Mouse (Mus musculus) liver, embryonic 11.5 days (tissue): Measurements from ENCODE around the gene Adcy1. TPM values are rescaled to one million over a fixed set of nuclear protein-coding genes. Genes with fewer than 3 reads are reported as not detected.

Source experiments
- ATAC-seq: fragments of 200-750 bp; cut with Nextera tagmentation; replicated peaks from 2 replicates; pipeline ENCODE4 v1.8.0; 2017; ENCODE audit warnings: moderate number of reproducible peaks, mild to moderate bottlenecking, moderate TSS enrichment, moderate library complexity; ENCODE audit not compliant: low FRiP score
- DNase-seq: peaks from one replicate; pipeline ENCODE4 v3.0.0-alpha.2; 2017; ENCODE audit warnings: low spot score
- H3K27ac ChIP-seq: fragments of 300-500 bp; sonication (generic); 2 replicates; pipeline ENCODE4 v1.5.1; 2014; ENCODE audit warnings: mild to moderate bottlenecking, low read depth, low read length, control low read depth
- H3K27me3 ChIP-seq: fragments of 300-500 bp; sonication (generic); replicated peaks from 2 replicates; pipeline ENCODE4 v1.6.1; 2014; ENCODE audit warnings: low read length, mixed read lengths; ENCODE audit not compliant: control insufficient read depth, insufficient read depth
- H3K36me3 ChIP-seq: fragments of 300-500 bp; sonication (generic); 2 replicates; pipeline ENCODE4 v1.6.1; 2014; ENCODE audit warnings: mild to moderate bottlenecking, low read length, moderate library complexity, mixed read lengths; ENCODE audit not compliant: control insufficient read depth, insufficient read depth
- H3K4me1 ChIP-seq: fragments of 300-500 bp; sonication (generic); replicated peaks from 2 replicates; pipeline ENCODE4 v1.6.1; 2014; ENCODE audit warnings: low read length, mixed read lengths; ENCODE audit not compliant: control insufficient read depth, insufficient read depth
- H3K4me2 ChIP-seq: fragments of 300-500 bp; sonication (generic); 2 replicates; pipeline ENCODE4 v1.6.1; 2014; ENCODE audit warnings: mild to moderate bottlenecking, control low read depth, moderate library complexity
- H3K4me3 ChIP-seq: fragments of 300-500 bp; sonication (generic); 2 replicates; pipeline ENCODE4 v1.5.1; 2014; ENCODE audit warnings: low read depth, low read length, control low read depth
- H3K9ac ChIP-seq: fragments of 300-500 bp; sonication (generic); 2 replicates; pipeline ENCODE4 v1.6.1; 2014; ENCODE audit warnings: low read depth, low read length, control low read depth
- H3K9me3 ChIP-seq: fragments of 300-500 bp; sonication (generic); 2 replicates; pipeline ENCODE4 v1.6.1; 2016; ENCODE audit warnings: low read length, inconsistent platforms, mixed read lengths; ENCODE audit not compliant: control insufficient read depth
- WGBS: fragments of 180-500 bp; shearing (Covaris S2); extraction: QIAGEN DNeasy Blood & Tissue Kit; methylation state at CpG from one replicate; pipeline ENCODE4 v1.1.7; 2014; 5-methylcytosine and 5-hydroxymethylcytosine counted together
- polyA plus RNA-seq: library from polyadenylated mRNA; unstranded; fragments of >200 nt; fragmentation: Nextera tagmentation; extraction: Ambion mirVana; gene quantifications from 2 replicates; pipeline ENCODE4 v1.2.1, GENCODE M21; 2014

The Adcy1 gene
- polyA plus RNA-seq, 1 experiment from 2014 or later: 0.99 TPM

DNA sequence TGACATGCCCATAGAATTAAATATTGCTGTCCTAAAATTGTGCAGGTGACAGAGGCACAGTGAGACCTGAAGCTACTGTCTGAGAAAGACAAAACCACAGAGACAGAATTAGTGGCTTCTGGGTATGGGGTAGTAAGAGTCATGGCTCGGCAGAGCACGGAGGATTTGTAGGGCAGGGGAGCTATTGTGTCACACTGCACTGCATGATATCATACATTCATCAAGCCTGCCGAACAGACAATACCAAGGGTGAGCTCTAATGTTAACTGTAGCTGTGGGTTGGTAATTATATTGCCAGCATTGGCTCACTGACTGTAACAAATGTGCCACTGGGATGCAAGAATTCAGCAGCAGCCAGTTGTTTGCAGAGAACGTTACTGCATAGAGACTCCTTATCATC, 101.1 kb downstream of the Adcy1 start:
- ATAC-seq: no peak
- H3K27ac ChIP-seq: no peak overlapping the region
- H3K4me1 ChIP-seq: peaks cover 4% of the 10 kb centered on the region; the same call in 1 of the 2 replicates
- no peaks in the 10 kb centered on the region for H3K27me3 ChIP-seq
- H3K4me3 ChIP-seq: no peak overlapping the region
- no peak overlapping the region for H3K9ac ChIP-seq
- H3K9me3 ChIP-seq: no peaks in the 10 kb centered on the region
- no peaks in the 10 kb centered on the region for H3K36me3 ChIP-seq
- WGBS: 78% methylated on average over 4 of the region's 4 CpGs
- no peak for DNase-seq
- no peak overlapping the region for H3K4me2 ChIP-seq

DNA sequence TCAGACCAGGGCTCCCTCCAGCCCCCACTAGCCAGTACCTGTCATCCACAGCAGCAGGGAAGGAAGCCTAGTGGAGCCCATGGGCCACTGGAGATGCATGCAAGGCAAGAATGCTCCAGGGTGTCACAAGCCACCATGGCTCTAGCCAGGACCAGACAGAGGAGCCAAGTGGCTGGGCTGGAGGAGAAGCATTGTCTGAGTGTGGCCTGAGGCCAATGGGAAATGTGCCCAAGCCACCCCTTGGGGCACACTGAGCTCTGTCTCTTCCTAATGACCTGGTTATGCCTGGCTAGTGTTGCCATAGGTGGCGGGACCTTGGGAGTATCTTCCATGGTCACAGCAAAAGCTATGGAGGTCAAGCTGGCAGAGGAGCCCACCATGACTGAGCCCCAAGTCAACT, 106.4 kb downstream of the Adcy1 start:
- Histone ChIP-seq H3K4me2 (no peak overlapping the region), H3K9me3 (no peaks in the 10 kb centered on the region), H3K27me3 (no peaks in the 10 kb centered on the region), H3K4me1 (no peaks in the 10 kb centered on the region), H3K27ac (no peak overlapping the region), H3K9ac (no peak overlapping the region), H3K4me3 (no peak overlapping the region), H3K36me3 (no peaks in the 10 kb centered on the region; the same call in 1 of the 2 replicates)
- no peak for DNase-seq
- WGBS: 83% methylated on average over 1 of the region's 1 CpGs
- ATAC-seq: no peak

DNA sequence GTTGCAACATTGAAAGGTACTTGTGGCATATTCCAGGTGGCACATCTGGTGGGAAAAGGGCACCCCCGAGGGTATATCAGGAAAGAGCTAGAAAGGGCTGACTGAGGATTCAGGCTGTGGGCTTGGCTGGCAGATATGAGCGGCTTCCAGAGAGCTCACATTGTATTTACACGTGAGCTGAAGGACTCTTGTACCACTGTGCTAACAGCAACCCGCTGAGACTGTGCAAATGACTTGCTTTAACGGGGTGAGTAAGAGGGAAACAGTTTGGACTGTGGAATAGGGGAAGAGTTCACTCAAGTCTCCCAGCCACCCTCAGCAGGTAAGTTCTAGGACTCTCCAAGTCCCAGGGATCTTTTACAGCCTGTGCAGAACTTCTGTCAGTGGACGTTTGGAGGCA, 110.4 kb downstream of the Adcy1 start:
- H3K27ac ChIP-seq: no peak overlapping the region
- no peaks in the 10 kb centered on the region for H3K9me3 ChIP-seq
- 75% methylated on average over 6 of the region's 6 CpGs for WGBS
- H3K9ac ChIP-seq: no peak overlapping the region
- no peaks in the 10 kb centered on the region for H3K4me1 ChIP-seq
- DNase-seq: no peak
- no peaks in the 10 kb centered on the region for H3K27me3 ChIP-seq
- H3K36me3 ChIP-seq: no peaks in the 10 kb centered on the region; the same call in 1 of the 2 replicates
- no peak overlapping the region for H3K4me3 ChIP-seq
- ATAC-seq: no peak
- H3K4me2 ChIP-seq: no peak overlapping the region

DNA sequence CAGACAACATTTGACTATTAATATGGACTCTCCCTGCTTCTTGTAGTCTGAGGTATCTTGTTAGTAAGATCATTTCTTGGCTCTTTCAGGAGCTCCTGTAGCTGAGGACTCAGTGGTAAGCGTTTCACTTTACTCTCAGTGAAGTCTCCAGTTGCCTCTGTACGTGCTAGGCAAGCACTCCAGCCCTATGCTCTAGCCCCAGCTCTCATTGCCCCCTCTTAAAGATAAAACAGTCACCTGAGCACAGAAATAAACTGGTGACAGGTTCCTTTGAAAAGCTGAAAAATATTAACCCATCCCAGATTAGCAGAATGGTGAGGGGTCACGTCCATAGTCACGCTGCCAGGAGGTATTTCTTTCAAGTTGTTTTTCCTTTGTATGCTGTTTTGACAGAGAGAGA, 115.4 kb downstream of the Adcy1 start:
- H3K36me3 ChIP-seq: no peaks in the 10 kb centered on the region
- no peaks in the 10 kb centered on the region for H3K4me1 ChIP-seq
- H3K4me3 ChIP-seq: no peak overlapping the region
- no peaks in the 10 kb centered on the region for H3K27me3 ChIP-seq
- H3K9me3 ChIP-seq: no peaks in the 10 kb centered on the region
- H3K4me2 ChIP-seq: no peak overlapping the region
- DNase-seq (no peak), ATAC-seq (no peak)
- WGBS: 64% methylated on average over 4 of the region's 4 CpGs
- H3K9ac ChIP-seq: no peak overlapping the region
- H3K27ac ChIP-seq: no peak overlapping the region

DNA sequence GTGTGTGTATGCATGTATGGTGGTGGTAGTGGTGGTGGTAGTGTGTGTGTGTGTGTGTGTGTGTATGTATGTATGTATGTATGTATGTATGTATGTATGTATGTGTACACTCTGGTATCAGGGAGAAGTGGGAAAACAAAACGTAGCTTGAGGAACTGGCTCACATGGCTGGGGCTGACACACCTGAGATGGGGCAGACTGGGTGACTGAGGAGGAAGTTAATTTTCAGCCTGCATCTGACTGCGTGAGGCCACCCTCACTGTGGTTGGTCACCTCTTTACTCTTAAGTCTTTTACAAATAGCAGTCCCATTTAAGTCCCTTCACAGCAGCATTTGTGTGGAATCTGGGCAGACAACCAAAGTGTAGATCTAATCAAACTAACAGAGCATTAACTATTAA, 116.0 kb downstream of the Adcy1 start:
- ATAC-seq: no peak

DNA sequence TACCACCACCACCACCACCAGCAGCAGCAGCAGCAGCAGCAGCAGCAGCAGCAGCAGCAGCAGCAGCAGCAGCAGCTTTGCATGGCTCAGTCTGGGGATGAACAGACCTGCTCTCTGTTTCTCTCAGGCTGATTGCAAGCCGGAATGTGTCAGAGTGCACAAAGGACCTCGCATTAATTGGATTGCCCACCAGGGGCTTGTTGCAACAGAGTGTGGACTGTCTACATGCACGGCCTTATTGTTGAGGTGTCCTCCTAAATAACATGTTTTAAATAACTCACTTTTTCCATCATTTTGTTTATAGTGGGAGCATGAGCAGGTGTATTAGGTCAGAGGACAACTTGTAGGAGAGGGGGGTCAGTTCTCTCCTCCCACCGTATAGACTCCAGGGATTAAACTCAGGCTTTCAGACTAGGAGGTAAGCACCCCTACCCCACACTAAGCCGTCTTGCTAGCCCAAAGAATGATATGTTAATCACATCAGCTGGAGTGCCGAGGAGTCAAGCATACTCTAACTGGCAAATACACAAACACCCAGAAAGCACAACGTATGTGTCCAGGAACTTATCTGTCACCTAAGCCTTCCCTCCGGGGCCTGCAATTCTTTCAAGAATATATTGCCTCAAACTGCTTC, 119.2 kb downstream of the Adcy1 start:
- no peaks in the 10 kb centered on the region for H3K9me3 ChIP-seq
- WGBS: 54% methylated on average over 8 of the region's 8 CpGs
- H3K4me2 ChIP-seq: no peak overlapping the region

More for the DNA sequence above, 116.0 kb downstream of the Adcy1 start:
- H3K36me3 ChIP-seq: no peaks in the 10 kb centered on the region
- H3K4me1 ChIP-seq: 0 out of 2 replicates have a peak, but pooled peaks cover under 1% of the 10 kb centered on the region
- no peaks in the 10 kb centered on the region for H3K9me3 ChIP-seq
- no peak overlapping the region for H3K4me3 ChIP-seq
- no peak overlapping the region for H3K27ac ChIP-seq
- no peaks in the 10 kb centered on the region for H3K27me3 ChIP-seq
- DNase-seq: no peak
- H3K4me2 ChIP-seq: no peak overlapping the region
- 68% methylated on average over 2 of the region's 2 CpGs for WGBS
- no peak overlapping the region for H3K9ac ChIP-seq

DNA sequence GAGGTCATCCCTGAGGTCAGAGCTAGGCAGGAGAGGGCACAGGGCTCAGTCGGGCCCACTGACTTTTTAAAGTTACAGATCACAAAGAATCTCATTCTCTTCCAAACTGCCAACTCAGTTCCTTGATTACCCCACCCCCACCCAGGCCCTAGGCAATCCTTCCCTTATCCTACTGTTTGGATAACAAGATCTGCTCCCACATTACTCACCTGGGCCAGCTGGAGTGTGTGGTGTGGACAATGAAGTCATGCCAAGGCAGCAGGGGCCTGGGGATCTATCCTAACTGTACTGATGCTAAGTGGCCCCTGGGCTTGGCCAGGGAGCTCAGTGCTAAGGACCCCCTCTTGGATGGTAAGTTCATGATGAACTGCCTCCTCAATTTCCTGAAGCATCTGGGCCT, 121.1 kb downstream of the Adcy1 start:
- Histone ChIP-seq H3K36me3 (no peaks in the 10 kb centered on the region), H3K27ac (no peak overlapping the region), H3K9ac (no peak overlapping the region), H3K4me1 (0 out of 2 replicates have a peak, but pooled peaks cover 2% of the 10 kb centered on the region), H3K27me3 (no peaks in the 10 kb centered on the region), H3K4me2 (no peak overlapping the region), H3K9me3 (no peaks in the 10 kb centered on the region), H3K4me3 (no peak overlapping the region)
- no peak for DNase-seq
- ATAC-seq: no peak
- WGBS: 26% methylated on average over 1 of the region's 1 CpGs

More for the DNA sequence above, 119.2 kb downstream of the Adcy1 start:
- no peak for DNase-seq
- ATAC-seq: no peak
- no peaks in the 10 kb centered on the region for H3K36me3 ChIP-seq
- 0 out of 2 replicates have a peak, but pooled peaks cover 2% of the 10 kb centered on the region for H3K4me1 ChIP-seq
- H3K27ac ChIP-seq: no peak overlapping the region
- H3K27me3 ChIP-seq: no peaks in the 10 kb centered on the region
- no peak overlapping the region for H3K4me3 ChIP-seq
- H3K9ac ChIP-seq: no peak overlapping the region

DNA sequence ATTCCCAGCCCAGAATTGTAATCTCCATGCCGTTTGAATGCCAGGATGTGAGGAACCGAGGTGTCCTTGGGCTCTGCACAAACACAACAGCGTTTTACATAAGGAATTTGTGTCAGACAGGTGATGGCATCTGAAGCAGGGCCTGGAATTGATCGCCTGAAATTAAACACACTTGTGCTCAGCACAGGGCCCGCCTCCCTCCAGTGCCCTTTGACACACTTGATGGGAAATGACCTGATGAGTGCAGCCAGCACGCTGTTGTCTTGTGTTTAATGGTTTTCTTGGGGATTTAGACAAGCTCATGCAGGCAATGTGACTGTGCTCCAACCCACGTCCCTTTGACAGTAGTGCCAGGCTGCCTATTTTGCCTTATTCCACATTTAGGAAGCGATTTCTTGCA, 124.2 kb downstream of the Adcy1 start:
- no peaks in the 10 kb centered on the region for H3K36me3 ChIP-seq
- DNase-seq: no peak
- ATAC-seq: no peak
- no peak overlapping the region for H3K4me3 ChIP-seq
- H3K4me2 ChIP-seq: no peak overlapping the region
- 0 out of 2 replicates have a peak, but pooled peaks cover 2% of the 10 kb centered on the region for H3K4me1 ChIP-seq
- no peaks in the 10 kb centered on the region for H3K27me3 ChIP-seq
- H3K9me3 ChIP-seq: no peaks in the 10 kb centered on the region
- H3K9ac ChIP-seq: no peak overlapping the region
- no peak overlapping the region for H3K27ac ChIP-seq
- WGBS: 47% methylated on average over 8 of the region's 8 CpGs

DNA sequence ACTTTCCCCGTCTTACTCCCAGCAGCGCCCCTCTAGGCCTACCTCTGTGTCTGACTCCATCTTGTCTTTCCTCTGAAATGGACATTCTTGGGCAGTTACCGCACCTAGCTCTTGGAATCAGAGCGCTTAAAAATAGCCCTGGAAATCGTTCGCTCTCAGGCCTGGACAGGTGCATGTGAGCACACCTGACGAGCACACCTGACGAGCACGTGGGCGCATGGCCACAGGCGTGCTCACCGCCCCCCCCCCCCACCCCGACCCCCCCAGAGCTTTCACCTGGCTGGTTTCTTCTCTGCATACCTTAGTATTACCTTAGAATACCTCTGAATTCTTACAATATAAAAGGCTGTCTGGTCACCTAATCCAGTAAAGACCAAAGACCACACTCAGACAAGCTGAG, 125.2 kb downstream of the Adcy1 start, which contains the start of gene Gm11985:
Gene Gm11985, minus strand, starts transcription at position 101 of the 400 bp plus-strand sequence.
- no peak for ATAC-seq
- Histone ChIP-seq H3K36me3 (no peaks in the 10 kb centered on the region), H3K4me3 (no peak within 1 kb of the TSS), H3K9ac (no peak within 1 kb of the TSS), H3K4me1 (0 out of 2 replicates have a peak, but pooled peaks cover 2% of the 10 kb centered on the region), H3K4me2 (no peak within 1 kb of the TSS), H3K27me3 (no peaks in the 10 kb centered on the region), H3K27ac (no peak within 1 kb of the TSS), H3K9me3 (no peaks in the 10 kb centered on the region)
- WGBS: 82% methylated on average over 13 of the region's 13 CpGs
- no peak for DNase-seq
